Mouse (Mus musculus) forebrain, embryonic 14.5 days (tissue): ENCODE results near the gene Coq9. TPM values are rescaled to one million over a fixed set of nuclear protein-coding genes. Genes with fewer than 3 reads are reported as not detected.

ENCODE experiments used
- ATAC-seq: fragments of 200-750 bp; cut with Nextera tagmentation; 2 replicates; pipeline ENCODE4 v1.8.0; 2017; ENCODE audit warnings: mild to moderate bottlenecking, moderate library complexity
- DNase-seq: peaks from one replicate; pipeline ENCODE4 v3.0.0-alpha.2; 2015; ENCODE audit warnings: low spot score
- H3K27ac ChIP-seq: fragments of 300-500 bp; sonication (generic); 2 replicates; pipeline ENCODE4 v1.5.1; 2014; ENCODE audit warnings: low read depth, mild to moderate bottlenecking, control low read depth, low read length, moderate library complexity
- H3K27me3 ChIP-seq: fragments of 300-500 bp; sonication (generic); replicated peaks from 2 replicates; pipeline ENCODE4 v1.6.1; 2014; ENCODE audit warnings: low read length, control low read depth, mixed read lengths; ENCODE audit not compliant: control insufficient read depth, insufficient read depth
- H3K36me3 ChIP-seq: fragments of 300-500 bp; sonication (generic); 2 replicates; pipeline ENCODE4 v1.6.1; 2014; ENCODE audit warnings: low read length, control low read depth; ENCODE audit not compliant: control insufficient read depth, insufficient read depth
- H3K4me1 ChIP-seq: fragments of 300-500 bp; sonication (generic); 2 replicates; pipeline ENCODE4 v1.6.1; 2014; ENCODE audit warnings: antibody characterized with exemption, low read length, control low read depth; ENCODE audit not compliant: control insufficient read depth, insufficient read depth
- H3K4me2 ChIP-seq: fragments of 300-500 bp; sonication (generic); 2 replicates; pipeline ENCODE4 v1.6.1; 2014; ENCODE audit warnings: mild to moderate bottlenecking, control low read depth, low read length
- H3K4me3 ChIP-seq: fragments of 300-500 bp; sonication (generic); 2 replicates; pipeline ENCODE4 v1.5.1; 2014; ENCODE audit warnings: low read depth, low read length, control low read depth
- H3K9ac ChIP-seq: fragments of 300-500 bp; sonication (generic); 2 replicates; pipeline ENCODE4 v1.6.1; 2014; ENCODE audit warnings: mild to moderate bottlenecking, low read length, control low read depth, moderate library complexity
- H3K9me3 ChIP-seq: fragments of 300-500 bp; sonication (generic); replicated peaks from 2 replicates; pipeline ENCODE4 v1.6.1; 2016; ENCODE audit warnings: low read length, control low read depth, mixed read lengths; ENCODE audit not compliant: control insufficient read depth
- WGBS: fragments of 180-500 bp; shearing (Covaris S2); extraction: QIAGEN DNeasy Blood & Tissue Kit; methylation state at CpG from one replicate; pipeline ENCODE4 v1.1.7; 2014; 5-methylcytosine and 5-hydroxymethylcytosine counted together
- polyA plus RNA-seq: library from polyadenylated mRNA; unstranded; fragments of >200 nt; fragmentation: Nextera tagmentation; extraction: Ambion mirVana; gene quantifications from 2 replicates; pipeline ENCODE4 v1.2.1, GENCODE M21; 2014

The Coq9 gene
- polyA plus RNA-seq, 1 experiment from 2014 or later = 63.1 TPM

- Histone ChIP-seq H3K27me3 (no peaks in the 10 kb centered on the region), H3K27ac (no peak overlapping the region), H3K4me2 (no peak overlapping the region), H3K9me3 (no peaks in the 10 kb centered on the region), H3K4me3 (no peak overlapping the region), H3K4me1 (no peaks in the 10 kb centered on the region), H3K36me3 (peaks cover 62% of the 10 kb centered on the region), H3K9ac (no peak overlapping the region)
- DNase-seq = peak; percentile 66
- WGBS = 76% methylated on average over 8 of the region's 8 CpGs
- no peak for ATAC-seq
These were observed 23.3 kb downstream of the Coq9 start for GRCm38 (mm10) chr8:94861352-94861910.

GRCm38 (mm10) chr8:94862487-94863220, 24.5 kb downstream of the Coq9 start:
- H3K36me3 ChIP-seq = peaks cover 68% of the 10 kb centered on the region
- no peak overlapping the region for H3K4me3 ChIP-seq
- no peaks in the 10 kb centered on the region for H3K4me1 ChIP-seq
- DNase-seq (no peak), ATAC-seq (no peak)
- H3K9me3 ChIP-seq = no peaks in the 10 kb centered on the region
- H3K27me3 ChIP-seq = no peaks in the 10 kb centered on the region
- WGBS = 88% methylated on average over 12 of the region's 12 CpGs
- H3K9ac ChIP-seq = no peak overlapping the region
- no peak overlapping the region for H3K27ac ChIP-seq
- no peak overlapping the region for H3K4me2 ChIP-seq

- no peak overlapping the region for H3K9ac ChIP-seq
- H3K9me3 ChIP-seq = no peaks in the 10 kb centered on the region
- ATAC-seq = no peak
- H3K4me2 ChIP-seq = no peak overlapping the region
- H3K27me3 ChIP-seq = no peaks in the 10 kb centered on the region
- 80% methylated on average over 10 of the region's 10 CpGs for WGBS
- peaks cover 68% of the 10 kb centered on the region for H3K36me3 ChIP-seq
- no peak overlapping the region for H3K4me3 ChIP-seq
- no peak for DNase-seq
- H3K27ac ChIP-seq = no peak overlapping the region
- H3K4me1 ChIP-seq = peaks cover 8% of the 10 kb centered on the region
These were observed 26.0 kb downstream of the Coq9 start for GRCm38 (mm10) chr8:94863897-94864673.

GRCm38 (mm10) chr8:94865292-94865691, 27.2 kb downstream of the Coq9 start:
- no peak overlapping the region for H3K27ac ChIP-seq
- ATAC-seq = no peak
- 87% methylated on average over 10 of the region's 10 CpGs for WGBS

DNA sequence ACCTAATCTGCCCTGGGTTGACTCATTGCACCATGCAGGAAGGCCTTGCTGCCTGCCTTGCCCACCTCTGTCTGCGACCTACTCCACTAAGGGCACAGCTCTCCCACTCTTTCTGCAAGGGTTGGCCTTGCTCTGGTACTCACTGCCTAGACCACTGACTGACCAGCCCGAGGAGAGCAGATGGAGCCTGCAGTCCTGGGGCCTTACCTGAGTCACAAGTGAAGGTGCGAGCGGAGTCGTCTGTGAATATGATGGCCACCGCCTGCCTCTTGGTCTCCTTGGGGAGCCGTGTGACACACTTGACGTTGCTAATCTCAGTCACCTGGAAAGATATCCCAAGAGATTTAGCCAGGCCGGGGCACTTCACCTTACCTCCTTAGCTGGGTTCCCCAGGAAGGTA, 28.8 kb downstream of the Coq9 start:
- Histone ChIP-seq H3K9me3 (no peaks in the 10 kb centered on the region), H3K36me3 (peaks cover 51% of the 10 kb centered on the region), H3K4me1 (peaks cover 32% of the 10 kb centered on the region), H3K27ac (no peak overlapping the region), H3K4me2 (no peak overlapping the region), H3K4me3 (no peak overlapping the region), H3K9ac (no peak overlapping the region), H3K27me3 (no peaks in the 10 kb centered on the region)
- DNase-seq = no peak
- no peak for ATAC-seq
- WGBS = 88% methylated on average over 9 of the region's 9 CpGs

More at GRCm38 (mm10) chr8:94865292-94865691, 27.2 kb downstream of the Coq9 start:
- no peak for DNase-seq
- Histone ChIP-seq H3K9me3 (no peaks in the 10 kb centered on the region), H3K27me3 (no peaks in the 10 kb centered on the region), H3K9ac (no peak overlapping the region), H3K4me1 (peaks cover 20% of the 10 kb centered on the region), H3K4me2 (no peak overlapping the region), H3K36me3 (peaks cover 63% of the 10 kb centered on the region), H3K4me3 (no peak overlapping the region)

DNA sequence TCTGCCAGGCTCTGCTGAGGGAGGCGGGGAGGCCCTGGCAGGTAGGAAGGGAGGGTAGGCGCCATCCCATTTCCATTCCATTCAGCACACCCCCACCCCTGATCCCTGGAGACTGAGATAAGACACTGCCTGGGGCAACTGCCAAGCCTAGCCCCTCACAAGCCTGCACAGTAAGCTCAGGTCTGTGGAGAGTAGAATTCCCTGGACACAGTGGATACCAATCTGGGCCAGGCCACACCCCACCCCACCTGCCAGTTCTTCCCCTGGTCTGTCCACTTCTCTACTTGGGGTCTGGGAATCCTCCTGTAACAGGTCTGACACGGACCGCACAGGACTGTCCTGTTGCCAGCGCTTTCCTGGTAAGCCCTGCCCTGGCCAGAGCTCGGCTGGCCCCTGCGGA, 31.0 kb downstream of the Coq9 start:
- H3K27me3 ChIP-seq = no peaks in the 10 kb centered on the region
- WGBS = 55% methylated on average over 7 of the region's 7 CpGs
- ATAC-seq (no peak), DNase-seq (no peak)
- no peaks in the 10 kb centered on the region for H3K9me3 ChIP-seq
- H3K27ac ChIP-seq = no peak overlapping the region
- H3K4me3 ChIP-seq = peak overlapping the region; percentile 54; the same call in 1 of the 2 replicates
- peaks cover 40% of the 10 kb centered on the region for H3K4me1 ChIP-seq
- peaks cover 28% of the 10 kb centered on the region for H3K36me3 ChIP-seq
- peak overlapping the region; percentile 77 for H3K4me2 ChIP-seq
- H3K9ac ChIP-seq = peak overlapping the region; percentile 79

GRCm38 (mm10) chr8:94870003-94870402, 31.9 kb downstream of the Coq9 start:
- Histone ChIP-seq H3K4me1 (peaks cover 42% of the 10 kb centered on the region), H3K27me3 (no peaks in the 10 kb centered on the region; the same call in 1 of the 2 replicates), H3K36me3 (peaks cover 20% of the 10 kb centered on the region), H3K4me2 (peak overlapping the region; percentile 77), H3K27ac (no peak overlapping the region), H3K9ac (peak overlapping the region; percentile 79), H3K9me3 (no peaks in the 10 kb centered on the region), H3K4me3 (peak overlapping the region; percentile 54)
- DNase-seq (no peak), ATAC-seq (no peak)
- WGBS = 17% methylated on average over 4 of the region's 4 CpGs

- Histone ChIP-seq H3K27me3 (no peaks in the 10 kb centered on the region; the same call in 1 of the 2 replicates), H3K4me3 (peak overlapping the region; percentile 54), H3K9ac (peak overlapping the region; percentile 79), H3K27ac (peak overlapping the region; percentile 73), H3K4me2 (peak overlapping the region; percentile 77), H3K36me3 (peaks cover 14% of the 10 kb centered on the region), H3K4me1 (peaks cover 48% of the 10 kb centered on the region), H3K9me3 (no peaks in the 10 kb centered on the region)
- 1% methylated on average over 21 of the region's 22 CpGs for WGBS
- DNase-seq (peak; percentile 63), ATAC-seq (peak; percentile 54)
These were observed 32.5 kb downstream of the Coq9 start for GRCm38 (mm10) chr8:94870474-94871107.
